Mouse (Mus musculus): ENCODE measurements around the gene Erc2. TPM values are rescaled to one million over a fixed set of nuclear protein-coding genes. Genes with fewer than 3 reads are reported as not detected.

Gene Erc2
- polyA plus RNA-seq, 1 experiment from 2014 or later: 33.9 TPM

GRCm38 (mm10) chr14:27821801-27822200 is 199.6 kb downstream of the Erc2 start:
- no peak for DNase-seq (ENCODE audit: low spot score)
- Histone ChIP-seq H3K36me3 (ENCODE audit: control insufficient read depth, insufficient read depth, low read length) (no peaks in the 10 kb centered on the region), H3K4me1 (replicated peaks; ENCODE audit: control insufficient read depth, insufficient read depth, low read length) (no peaks in the 10 kb centered on the region), H3K4me3 (ENCODE audit: low read depth, low read length) (no peak overlapping the region), H3K9me3 (ENCODE audit: control insufficient read depth, low read length) (no peaks in the 10 kb centered on the region), H3K4me2 (replicated peaks; ENCODE audit: low read depth, low read length) (no peak overlapping the region), H3K9ac (ENCODE audit: low read depth, low read length) (no peak overlapping the region), H3K27ac (ENCODE audit: low read depth, low read length) (no peak overlapping the region), H3K27me3 (ENCODE audit: control insufficient read depth, insufficient read depth, low read length) (no peaks in the 10 kb centered on the region)
- no peak for ATAC-seq (ENCODE audit: low FRiP score)

DNA sequence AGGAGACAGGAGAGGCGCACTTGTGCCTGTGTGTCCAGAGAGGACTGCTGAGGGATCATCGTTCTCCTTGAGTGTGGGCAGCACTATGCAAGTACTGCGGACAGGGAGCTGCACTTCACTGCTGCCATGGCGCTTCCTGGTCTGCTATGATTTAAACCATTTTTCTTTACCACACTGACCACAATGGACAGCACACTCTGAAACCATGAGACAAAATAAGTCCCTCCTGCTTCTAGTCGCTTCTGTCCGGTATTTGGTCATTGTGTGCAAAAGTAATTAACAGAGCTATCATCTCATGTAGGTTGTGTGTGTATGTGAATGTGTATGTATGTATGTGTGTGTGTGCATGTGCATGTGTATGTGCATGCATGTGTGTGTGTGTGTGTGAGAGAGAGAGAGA is 200.3 kb downstream of the Erc2 start:
- Histone ChIP-seq H3K4me1 (replicated peaks; ENCODE audit: control insufficient read depth, insufficient read depth, low read length) (no peaks in the 10 kb centered on the region), H3K9ac (ENCODE audit: low read depth, low read length) (no peak overlapping the region), H3K4me2 (replicated peaks; ENCODE audit: low read depth, low read length) (no peak overlapping the region), H3K4me3 (ENCODE audit: low read depth, low read length) (no peak overlapping the region), H3K27ac (ENCODE audit: low read depth, low read length) (no peak overlapping the region), H3K36me3 (ENCODE audit: control insufficient read depth, insufficient read depth, low read length) (no peaks in the 10 kb centered on the region), H3K9me3 (ENCODE audit: control insufficient read depth, low read length) (no peaks in the 10 kb centered on the region), H3K27me3 (ENCODE audit: control insufficient read depth, insufficient read depth, low read length) (no peaks in the 10 kb centered on the region)
- WGBS: 92% methylated on average over 6 of the region's 6 CpGs
- ATAC-seq (ENCODE audit: low FRiP score): no peak
- DNase-seq (ENCODE audit: low spot score): no peak

DNA sequence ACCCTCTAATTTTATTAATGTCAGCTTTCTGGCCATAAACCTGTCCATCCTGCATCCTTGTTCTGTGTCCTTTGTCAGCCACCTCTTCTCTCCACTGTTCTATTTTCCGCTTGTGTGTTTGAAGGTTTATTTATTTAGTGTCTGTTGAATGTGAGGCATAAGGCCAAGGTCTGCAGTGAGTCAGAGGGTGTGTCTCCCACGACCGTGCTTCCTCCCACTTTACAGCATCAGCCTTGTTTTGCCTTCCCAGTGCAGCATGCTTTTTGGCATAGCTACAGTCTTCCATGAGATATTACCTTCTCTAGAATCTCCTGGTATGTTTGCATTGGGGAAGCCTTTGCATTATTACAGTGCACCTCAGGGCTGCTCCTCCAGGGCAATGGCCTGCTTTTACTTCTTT is 200.8 kb downstream of the Erc2 start:
- 79% methylated on average over 3 of the region's 3 CpGs for WGBS
- ATAC-seq (ENCODE audit: low FRiP score): no peak

GRCm38 (mm10) chr14:27823897-27824296 is 201.7 kb downstream of the Erc2 start:
- no peaks in the 10 kb centered on the region for H3K36me3 ChIP-seq (ENCODE audit: control insufficient read depth, insufficient read depth, low read length)
- no peaks in the 10 kb centered on the region for H3K9me3 ChIP-seq (ENCODE audit: control insufficient read depth, low read length)
- WGBS: 84% methylated on average over 6 of the region's 6 CpGs
- ATAC-seq (ENCODE audit: low FRiP score): no peak
- H3K4me3 ChIP-seq (ENCODE audit: low read depth, low read length): no peak overlapping the region
- H3K27me3 ChIP-seq (ENCODE audit: control insufficient read depth, insufficient read depth, low read length): no peaks in the 10 kb centered on the region
- no peak for DNase-seq (ENCODE audit: low spot score)
- no peak overlapping the region for H3K27ac ChIP-seq (ENCODE audit: low read depth, low read length)
- no peak overlapping the region for H3K9ac ChIP-seq (ENCODE audit: low read depth, low read length)
- H3K4me2 ChIP-seq (replicated peaks; ENCODE audit: low read depth, low read length): no peak overlapping the region
- no peaks in the 10 kb centered on the region for H3K4me1 ChIP-seq (replicated peaks; ENCODE audit: control insufficient read depth, insufficient read depth, low read length)

More for the DNA sequence above, 200.8 kb downstream of the Erc2 start:
- no peak for DNase-seq (ENCODE audit: low spot score)
- Histone ChIP-seq H3K27ac (ENCODE audit: low read depth, low read length) (no peak overlapping the region), H3K4me3 (ENCODE audit: low read depth, low read length) (no peak overlapping the region), H3K4me2 (replicated peaks; ENCODE audit: low read depth, low read length) (no peak overlapping the region), H3K9ac (ENCODE audit: low read depth, low read length) (no peak overlapping the region), H3K4me1 (replicated peaks; ENCODE audit: control insufficient read depth, insufficient read depth, low read length) (no peaks in the 10 kb centered on the region), H3K36me3 (ENCODE audit: control insufficient read depth, insufficient read depth, low read length) (no peaks in the 10 kb centered on the region), H3K27me3 (ENCODE audit: control insufficient read depth, insufficient read depth, low read length) (no peaks in the 10 kb centered on the region), H3K9me3 (ENCODE audit: control insufficient read depth, low read length) (no peaks in the 10 kb centered on the region)

DNA sequence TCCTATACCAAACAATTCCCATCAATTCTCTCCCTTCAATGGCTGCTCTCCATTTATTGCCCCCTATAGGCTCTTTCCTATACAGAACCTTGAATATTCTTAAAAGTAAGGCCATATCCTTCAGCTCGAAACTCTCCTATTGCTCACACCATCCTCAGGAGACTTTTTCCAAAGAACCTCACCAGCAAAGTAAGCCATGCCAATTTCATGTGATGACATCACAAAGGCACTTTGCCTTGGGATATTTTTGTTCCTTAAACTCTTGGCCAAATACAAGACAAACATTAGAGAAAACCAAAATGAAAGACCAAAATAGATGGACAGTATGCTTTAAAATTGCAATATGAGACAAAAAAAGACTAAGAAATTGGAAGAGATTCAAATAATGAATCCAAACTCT is 204.6 kb downstream of the Erc2 start:
- H3K27me3 ChIP-seq (ENCODE audit: control insufficient read depth, insufficient read depth, low read length): no peaks in the 10 kb centered on the region
- ATAC-seq (ENCODE audit: low FRiP score) (no peak), DNase-seq (ENCODE audit: low spot score) (no peak)
- H3K27ac ChIP-seq (ENCODE audit: low read depth, low read length): no peak overlapping the region
- no peak overlapping the region for H3K4me2 ChIP-seq (replicated peaks; ENCODE audit: low read depth, low read length)
- no peak overlapping the region for H3K4me3 ChIP-seq (ENCODE audit: low read depth, low read length)
- H3K9me3 ChIP-seq (ENCODE audit: control insufficient read depth, low read length): no peaks in the 10 kb centered on the region
- WGBS: 88% methylated on average over 1 of the region's 1 CpGs
- H3K9ac ChIP-seq (ENCODE audit: low read depth, low read length): no peak overlapping the region
- H3K4me1 ChIP-seq (replicated peaks; ENCODE audit: control insufficient read depth, insufficient read depth, low read length): no peaks in the 10 kb centered on the region
- no peaks in the 10 kb centered on the region for H3K36me3 ChIP-seq (ENCODE audit: control insufficient read depth, insufficient read depth, low read length)

DNA sequence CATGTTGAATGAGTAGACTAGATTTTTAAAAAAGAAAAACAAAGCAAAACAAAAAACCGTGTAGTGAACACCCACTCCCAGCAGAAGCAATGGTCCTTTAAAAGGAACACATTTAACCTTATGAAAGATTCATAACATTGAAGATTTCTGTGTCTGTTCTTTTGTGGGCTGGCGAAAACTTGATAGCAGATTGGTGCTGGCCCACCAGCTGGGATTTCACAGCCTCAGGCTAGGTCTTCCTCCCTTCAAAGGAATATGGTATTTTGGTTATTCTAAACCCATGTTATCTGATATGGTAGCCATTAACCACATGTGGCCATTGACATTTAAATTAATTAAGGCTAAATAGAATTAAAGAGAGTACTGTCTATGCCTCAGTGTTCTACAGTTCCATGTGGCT is 205.9 kb downstream of the Erc2 start:
- H3K9me3 ChIP-seq (ENCODE audit: control insufficient read depth, low read length): no peaks in the 10 kb centered on the region
- no peaks in the 10 kb centered on the region for H3K36me3 ChIP-seq (ENCODE audit: control insufficient read depth, insufficient read depth, low read length)
- no peaks in the 10 kb centered on the region for H3K27me3 ChIP-seq (ENCODE audit: control insufficient read depth, insufficient read depth, low read length)
- H3K9ac ChIP-seq (ENCODE audit: low read depth, low read length): no peak overlapping the region
- H3K4me3 ChIP-seq (ENCODE audit: low read depth, low read length): no peak overlapping the region
- 58% methylated on average over 2 of the region's 2 CpGs for WGBS
- H3K4me2 ChIP-seq (replicated peaks; ENCODE audit: low read depth, low read length): no peak overlapping the region
- no peaks in the 10 kb centered on the region for H3K4me1 ChIP-seq (replicated peaks; ENCODE audit: control insufficient read depth, insufficient read depth, low read length)
- ATAC-seq (ENCODE audit: low FRiP score): no peak
- no peak overlapping the region for H3K27ac ChIP-seq (ENCODE audit: low read depth, low read length)
- no peak for DNase-seq (ENCODE audit: low spot score)

DNA sequence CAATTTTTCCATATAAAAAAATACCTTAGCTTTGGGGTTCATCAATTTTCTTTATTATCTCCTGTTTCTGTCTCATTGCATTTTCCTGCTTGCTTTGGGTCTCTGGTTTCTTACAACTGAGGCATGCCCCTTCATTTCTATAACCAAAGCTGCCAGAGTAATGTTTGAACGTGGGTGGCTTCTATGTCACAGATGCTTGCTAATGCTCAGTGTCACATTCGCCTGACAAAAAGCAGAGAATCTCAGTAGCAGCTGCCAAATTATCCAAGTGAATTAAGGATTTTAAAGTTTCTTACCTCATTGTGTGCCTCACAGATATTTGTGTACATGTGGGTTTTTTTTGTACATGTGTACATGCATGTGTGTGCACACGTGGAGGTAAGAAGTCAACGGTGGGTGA is 210.0 kb downstream of the Erc2 start:
- no peak overlapping the region for H3K27ac ChIP-seq (ENCODE audit: low read depth, low read length)
- DNase-seq (ENCODE audit: low spot score) (no peak), ATAC-seq (ENCODE audit: low FRiP score) (no peak)
- H3K9me3 ChIP-seq (ENCODE audit: control insufficient read depth, low read length): no peaks in the 10 kb centered on the region
- no peak overlapping the region for H3K4me2 ChIP-seq (replicated peaks; ENCODE audit: low read depth, low read length)
- H3K9ac ChIP-seq (ENCODE audit: low read depth, low read length): no peak overlapping the region
- H3K4me3 ChIP-seq (ENCODE audit: low read depth, low read length): no peak overlapping the region
- whole genome bisulfite sequencing: 93% methylated on average over 4 of the region's 4 CpGs
- no peaks in the 10 kb centered on the region for H3K4me1 ChIP-seq (replicated peaks; ENCODE audit: control insufficient read depth, insufficient read depth, low read length)
- H3K27me3 ChIP-seq (ENCODE audit: control insufficient read depth, insufficient read depth, low read length): no peaks in the 10 kb centered on the region
- H3K36me3 ChIP-seq (ENCODE audit: control insufficient read depth, insufficient read depth, low read length): no peaks in the 10 kb centered on the region

GRCm38 (mm10) chr14:27835351-27835750 is 213.1 kb downstream of the Erc2 start:
- WGBS: 85% methylated on average over 1 of the region's 1 CpGs

GRCm38 (mm10) chr14:27837601-27838105 is 215.4 kb downstream of the Erc2 start:
- DNase-seq (ENCODE audit: low spot score) (no peak), ATAC-seq (ENCODE audit: low FRiP score) (no peak)

More at GRCm38 (mm10) chr14:27835351-27835750, 213.1 kb downstream of the Erc2 start:
- H3K4me2 ChIP-seq (replicated peaks; ENCODE audit: low read depth, low read length): no peak overlapping the region
- no peak overlapping the region for H3K4me3 ChIP-seq (ENCODE audit: low read depth, low read length)
- H3K9me3 ChIP-seq (ENCODE audit: control insufficient read depth, low read length): no peaks in the 10 kb centered on the region
- DNase-seq (ENCODE audit: low spot score): no peak
- H3K27ac ChIP-seq (ENCODE audit: low read depth, low read length): no peak overlapping the region
- H3K9ac ChIP-seq (ENCODE audit: low read depth, low read length): no peak overlapping the region
- no peak for ATAC-seq (ENCODE audit: low FRiP score)
- H3K27me3 ChIP-seq (ENCODE audit: control insufficient read depth, insufficient read depth, low read length): no peaks in the 10 kb centered on the region
- no peaks in the 10 kb centered on the region for H3K4me1 ChIP-seq (replicated peaks; ENCODE audit: control insufficient read depth, insufficient read depth, low read length)
- no peaks in the 10 kb centered on the region for H3K36me3 ChIP-seq (ENCODE audit: control insufficient read depth, insufficient read depth, low read length)

More at GRCm38 (mm10) chr14:27837601-27838105, 215.4 kb downstream of the Erc2 start:
- Histone ChIP-seq H3K9me3 (ENCODE audit: control insufficient read depth, low read length) (no peaks in the 10 kb centered on the region), H3K27ac (ENCODE audit: low read depth, low read length) (no peak overlapping the region), H3K4me3 (ENCODE audit: low read depth, low read length) (no peak overlapping the region), H3K4me2 (replicated peaks; ENCODE audit: low read depth, low read length) (no peak overlapping the region), H3K36me3 (ENCODE audit: control insufficient read depth, insufficient read depth, low read length) (no peaks in the 10 kb centered on the region), H3K9ac (ENCODE audit: low read depth, low read length) (no peak overlapping the region), H3K4me1 (replicated peaks; ENCODE audit: control insufficient read depth, insufficient read depth, low read length) (no peaks in the 10 kb centered on the region), H3K27me3 (ENCODE audit: control insufficient read depth, insufficient read depth, low read length) (no peaks in the 10 kb centered on the region)
- 90% methylated on average over 6 of the region's 6 CpGs for WGBS

Measured in hindbrain, embryonic 11.5 days (tissue).